Mouse (Mus musculus) C2C12 (cell line): ENCODE results near the gene Mrps18a. TPM values are rescaled to one million over a fixed set of nuclear protein-coding genes. Genes with fewer than 3 reads are reported as not detected.

Source experiments
- H3K27me3 ChIP-seq: one replicate; pipeline ENCODE4 v1.6.1; 2011; ENCODE audit not compliant: control insufficient read depth, insufficient read depth, insufficient read length
- H3K36me3 ChIP-seq: one replicate; pipeline ENCODE4 v1.6.1; 2011; ENCODE audit not compliant: control insufficient read depth, insufficient read depth
- H3K4me3 ChIP-seq: one replicate; pipeline ENCODE4 v1.5.1; 2011; ENCODE audit warnings: mild to moderate bottlenecking, control low read depth; ENCODE audit not compliant: poor library complexity, insufficient read depth, severe bottlenecking
- H3K79me2 ChIP-seq: one replicate; pipeline ENCODE4 v1.6.1; 2011; ENCODE audit not compliant: control insufficient read depth, insufficient read depth
- H3K79me3 ChIP-seq: one replicate; pipeline ENCODE4 v1.6.1; 2011; ENCODE audit warnings: low read depth, control low read depth
- H3ac ChIP-seq: one replicate; pipeline ENCODE3; 2011; ENCODE audit warnings: low read depth; ENCODE audit not compliant: control insufficient read depth, insufficient read length
- CEBPB ChIP-seq: IDR thresholded peaks from one replicate; pipeline ENCODE4 v1.6.1; 2011; ENCODE audit warnings: low read depth, mild to moderate bottlenecking, control low read depth, moderate library complexity
- CTCF ChIP-seq: IDR thresholded peaks from one replicate; pipeline ENCODE4 v1.5.1; 2011; ENCODE audit not compliant: control insufficient read depth, insufficient read depth, insufficient read length
- FOSL1 ChIP-seq: IDR thresholded peaks from one replicate; pipeline ENCODE4 v1.8.0; 2011; ENCODE audit warnings: mild to moderate bottlenecking, low read length; ENCODE audit not compliant: poor library complexity, insufficient read depth, severe bottlenecking
- MAX ChIP-seq: IDR thresholded peaks from one replicate; pipeline ENCODE4 v1.6.1; 2011; ENCODE audit warnings: mild to moderate bottlenecking, control low read depth
- MYOD1 ChIP-seq: IDR thresholded peaks from one replicate; pipeline ENCODE4 v1.6.1; 2011; ENCODE audit warnings: low read depth; ENCODE audit not compliant: control insufficient read depth, insufficient read length
- MYOG ChIP-seq: IDR thresholded peaks from one replicate; pipeline ENCODE4 v1.6.1; 2011; ENCODE audit not compliant: control insufficient read depth, insufficient read length; ENCODE audit errors: extremely low read depth
- USF1 ChIP-seq: IDR thresholded peaks from one replicate; pipeline ENCODE4 v1.6.1; 2011; ENCODE audit warnings: low read depth, mild to moderate bottlenecking, control low read depth, moderate library complexity
- polyA plus RNA-seq: library from polyadenylated mRNA; unstranded; fragments of >200 nt; fragmentation: generic; extraction: Trizol; gene quantifications from one replicate; pipeline ENCODE4 v1.2.1, GENCODE M21; 2012; ENCODE audit warnings: missing spikeins

Mrps18a gene
- polyA plus RNA-seq, 1 experiment: 136 TPM

DNA sequence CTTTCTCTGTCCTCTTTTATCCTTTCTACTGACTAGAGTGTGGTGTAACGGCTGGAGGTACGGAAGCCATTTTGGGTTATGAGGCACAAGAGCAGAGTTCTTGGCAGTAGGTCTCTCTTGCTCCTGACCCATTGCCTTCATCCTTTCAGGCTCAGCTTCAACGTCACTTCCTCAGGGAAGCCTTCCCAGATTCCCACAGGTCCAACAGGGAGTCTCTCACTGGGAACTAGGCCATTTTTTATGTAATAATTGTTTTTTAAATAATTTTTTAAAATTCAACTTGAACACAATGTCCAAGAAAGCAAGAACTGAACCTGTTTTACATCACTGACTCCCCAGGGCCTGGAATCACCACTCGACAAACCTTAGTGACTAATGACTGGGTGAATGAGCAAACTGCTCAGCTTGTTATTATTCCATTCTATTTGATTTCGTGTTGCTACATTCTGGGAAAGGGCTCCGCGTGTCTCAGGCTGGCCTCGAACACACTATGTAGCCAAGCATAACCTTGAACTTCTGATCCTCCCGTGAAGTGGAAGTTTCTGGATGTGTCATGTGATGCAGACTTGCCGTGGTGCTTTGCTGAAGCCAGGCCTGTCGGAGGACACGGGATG is 32.8 kb upstream of the Mrps18a start:
- H3K79me3 ChIP-seq: no peaks in the 10 kb centered on the region
- H3K4me3 ChIP-seq: no peak overlapping the region
- no peaks in the 10 kb centered on the region for H3K27me3 ChIP-seq
- no peaks in the 10 kb centered on the region for H3K79me2 ChIP-seq
- TF ChIP-seq CTCF: no peak
- TF ChIP-seq FOSL1: no peak
- no peak for TF ChIP-seq MAX
- no peak for TF ChIP-seq MYOD1
- TF ChIP-seq USF1: no peak
- no peak for TF ChIP-seq CEBPB
- TF ChIP-seq MYOG: no peak
- no peak overlapping the region for H3ac ChIP-seq
- no peaks in the 10 kb centered on the region for H3K36me3 ChIP-seq

DNA sequence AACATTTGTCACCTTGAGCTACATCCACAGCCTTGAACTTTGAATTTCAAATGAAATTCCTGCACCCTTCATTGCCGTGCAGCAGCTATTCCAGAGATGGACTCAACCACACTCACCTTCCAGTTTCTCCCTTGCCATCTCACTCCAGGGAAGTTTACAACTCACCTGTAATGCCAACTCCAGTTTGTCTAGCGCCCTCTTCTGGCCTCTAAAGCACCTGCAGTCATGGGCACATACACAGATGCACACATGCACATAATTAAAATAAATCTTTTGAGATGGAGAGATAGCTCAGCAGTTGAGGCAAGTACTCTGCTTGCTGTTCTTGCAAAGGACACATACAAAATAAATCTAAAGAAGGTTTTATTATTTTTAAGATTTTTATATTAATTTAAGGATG is 31.7 kb upstream of the Mrps18a start:
- Histone ChIP-seq H3ac (no peak overlapping the region), H3K79me3 (no peaks in the 10 kb centered on the region), H3K27me3 (no peaks in the 10 kb centered on the region), H3K36me3 (no peaks in the 10 kb centered on the region), H3K79me2 (no peaks in the 10 kb centered on the region), H3K4me3 (no peak overlapping the region)
- TF ChIP-seq CTCF: no peak
- no peak for TF ChIP-seq MYOG
- TF ChIP-seq FOSL1: no peak
- no peak for TF ChIP-seq CEBPB
- no peak for TF ChIP-seq MAX
- no peak for TF ChIP-seq MYOD1
- no peak for TF ChIP-seq USF1

DNA sequence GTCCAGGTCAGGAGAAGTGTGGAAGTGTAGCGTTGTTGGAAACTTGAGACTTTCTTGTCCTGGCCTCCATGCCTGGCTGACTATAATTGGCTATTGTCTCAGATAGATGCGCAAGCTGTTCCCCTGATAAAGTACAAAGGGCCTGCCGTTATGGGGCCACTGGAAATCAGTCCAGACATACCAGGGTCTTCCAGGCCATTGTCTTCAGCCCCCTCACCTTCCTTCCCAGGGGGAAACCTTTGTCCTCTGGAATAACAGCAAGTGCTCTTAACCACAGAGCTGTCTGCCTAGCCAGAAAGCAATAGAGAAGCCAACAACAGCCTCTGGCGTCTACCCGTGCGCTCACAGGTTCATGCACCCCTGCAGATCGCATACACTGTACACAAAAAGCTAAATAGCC is 30.4 kb upstream of the Mrps18a start:
- Histone ChIP-seq H3K27me3 (no peaks in the 10 kb centered on the region), H3K4me3 (no peak overlapping the region), H3K79me3 (no peaks in the 10 kb centered on the region), H3K79me2 (no peaks in the 10 kb centered on the region), H3ac (no peak overlapping the region), H3K36me3 (no peaks in the 10 kb centered on the region)
- TF ChIP-seq FOSL1: no peak
- no peak for TF ChIP-seq MYOG
- no peak for TF ChIP-seq CTCF
- TF ChIP-seq MAX: no peak
- no peak for TF ChIP-seq USF1
- TF ChIP-seq MYOD1: no peak
- TF ChIP-seq CEBPB: no peak

DNA sequence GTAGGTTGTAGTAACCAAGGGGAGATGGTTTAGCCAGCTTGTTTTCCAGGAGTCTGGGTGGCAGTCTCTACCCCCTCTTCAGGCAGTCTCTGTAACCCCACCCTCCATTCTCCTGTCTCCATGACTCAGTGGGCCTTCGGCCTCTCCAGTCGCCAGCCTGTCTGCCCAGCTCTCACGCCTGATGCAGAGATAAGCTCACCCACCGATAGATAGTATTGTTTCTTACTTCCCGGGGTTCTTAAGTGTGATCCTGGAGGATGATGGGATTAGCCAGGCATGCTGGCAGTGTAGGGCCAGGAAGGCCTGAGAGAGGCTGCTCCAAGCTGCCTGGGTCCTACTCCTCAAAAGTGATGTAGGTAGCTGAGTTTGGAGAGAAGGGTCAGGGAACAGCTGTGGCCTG is 29.7 kb upstream of the Mrps18a start:
- no peak for TF ChIP-seq MAX
- Histone ChIP-seq H3K79me3 (no peaks in the 10 kb centered on the region), H3K27me3 (no peaks in the 10 kb centered on the region), H3K79me2 (no peaks in the 10 kb centered on the region), H3K4me3 (no peak overlapping the region), H3ac (no peak overlapping the region), H3K36me3 (no peaks in the 10 kb centered on the region)

DNA sequence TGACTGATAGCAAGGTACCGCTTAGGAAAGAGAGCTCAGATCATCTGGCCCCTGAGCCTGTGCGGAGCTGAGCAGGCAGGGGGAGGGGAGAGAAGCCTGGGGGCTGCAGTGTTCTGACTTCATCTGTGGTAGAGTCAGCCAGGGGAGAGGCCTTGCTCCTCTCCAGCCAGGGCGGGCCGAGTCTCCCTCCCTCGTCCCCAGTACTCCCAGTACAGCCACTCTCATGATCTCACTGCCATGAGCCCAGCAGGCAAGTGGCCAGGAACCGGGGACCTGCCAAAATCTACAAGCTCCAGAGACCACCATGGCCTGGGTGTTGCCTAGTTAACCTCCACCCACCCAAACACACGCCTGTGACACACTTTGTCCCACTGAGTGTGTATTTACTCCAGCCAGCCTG is 29.1 kb upstream of the Mrps18a start:
- H3K36me3 ChIP-seq: no peaks in the 10 kb centered on the region
- H3K79me3 ChIP-seq: no peaks in the 10 kb centered on the region
- no peaks in the 10 kb centered on the region for H3K27me3 ChIP-seq
- no peaks in the 10 kb centered on the region for H3K79me2 ChIP-seq
- no peak for TF ChIP-seq MAX
- no peak for TF ChIP-seq FOSL1
- no peak for TF ChIP-seq MYOD1
- no peak for TF ChIP-seq MYOG
- TF ChIP-seq CEBPB: no peak
- no peak for TF ChIP-seq CTCF
- H3K4me3 ChIP-seq: no peak overlapping the region
- no peak overlapping the region for H3ac ChIP-seq

DNA sequence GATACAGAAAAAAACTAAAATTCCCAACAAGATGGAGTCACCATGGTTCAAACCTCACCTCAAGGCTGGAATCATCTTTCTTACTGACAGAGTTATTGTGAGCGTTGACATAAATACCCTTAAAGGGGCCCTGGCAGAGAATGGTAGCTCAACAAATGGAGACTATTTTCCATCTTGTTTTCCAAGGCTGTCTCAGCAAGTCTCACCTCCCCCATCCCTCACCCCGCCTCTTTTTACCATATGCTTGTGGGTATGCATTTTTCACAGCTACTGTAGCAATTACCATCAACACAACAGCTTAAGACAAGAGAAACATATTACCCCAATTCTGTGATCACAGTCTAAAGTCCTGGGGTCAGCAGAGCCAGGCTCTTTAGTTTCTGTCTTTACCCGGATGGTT is 27.4 kb upstream of the Mrps18a start:
- no peak overlapping the region for H3K4me3 ChIP-seq
- H3K36me3 ChIP-seq: no peaks in the 10 kb centered on the region
- no peaks in the 10 kb centered on the region for H3K79me3 ChIP-seq
- TF ChIP-seq FOSL1 (no peak), CEBPB (no peak), MYOD1 (no peak), MYOG (no peak), USF1 (no peak), CTCF (no peak), MAX (no peak)
- H3ac ChIP-seq: no peak overlapping the region
- H3K79me2 ChIP-seq: no peaks in the 10 kb centered on the region
- H3K27me3 ChIP-seq: no peaks in the 10 kb centered on the region
